Mouse (Mus musculus) lung, embryonic 14.5 days (tissue): Measurements from ENCODE around the gene Fam71a. TPM values are rescaled to one million over a fixed set of nuclear protein-coding genes. Genes with fewer than 3 reads are reported as not detected.

ENCODE experiments used
- ATAC-seq: fragments of 200-750 bp; cut with Nextera tagmentation; 2 replicates; pipeline ENCODE4 v1.8.0; 2017; ENCODE audit warnings: mild to moderate bottlenecking, moderate TSS enrichment, moderate library complexity; ENCODE audit not compliant: insufficient read depth
- DNase-seq: peaks from one replicate; pipeline ENCODE4 v3.0.0-alpha.2; 2015
- H3K27ac ChIP-seq: fragments of 300-500 bp; sonication (generic); 2 replicates; pipeline ENCODE4 v1.5.1; 2014; ENCODE audit warnings: low read depth, mild to moderate bottlenecking, moderate library complexity
- H3K27me3 ChIP-seq: fragments of 300-500 bp; sonication (generic); 2 replicates; pipeline ENCODE4 v1.6.1; 2014; ENCODE audit warnings: low read length, control low read depth; ENCODE audit not compliant: insufficient read depth
- H3K36me3 ChIP-seq: fragments of 300-500 bp; sonication (generic); 2 replicates; pipeline ENCODE4 v1.6.1; 2014; ENCODE audit warnings: control low read depth; ENCODE audit not compliant: insufficient read depth
- H3K4me1 ChIP-seq: fragments of 300-500 bp; sonication (generic); 2 replicates; pipeline ENCODE4 v1.6.1; 2014; ENCODE audit warnings: antibody characterized with exemption, control low read depth; ENCODE audit not compliant: insufficient read depth
- H3K4me2 ChIP-seq: fragments of 300-500 bp; sonication (generic); 2 replicates; pipeline ENCODE4 v1.6.1; 2014; ENCODE audit warnings: mild to moderate bottlenecking
- H3K4me3 ChIP-seq: fragments of 300-500 bp; sonication (generic); 2 replicates; pipeline ENCODE4 v1.5.1; 2014; ENCODE audit warnings: low read depth, low read length
- H3K9ac ChIP-seq: fragments of 300-500 bp; sonication (generic); 2 replicates; pipeline ENCODE4 v1.6.1; 2014
- H3K9me3 ChIP-seq: fragments of 300-500 bp; sonication (generic); 2 replicates; pipeline ENCODE4 v1.6.1; 2016; ENCODE audit warnings: low read depth, low read length, control low read depth
- CTCF ChIP-seq: IDR thresholded peaks from 2 replicates; pipeline ENCODE4 v1.5.1; 2016; ENCODE audit warnings: antibody characterized with exemption, low read depth
- WGBS: fragments of 180-500 bp; shearing (Covaris S2); extraction: QIAGEN DNeasy Blood & Tissue Kit; methylation state at CpG from one replicate; pipeline ENCODE4 v1.1.7; 2014; 5-methylcytosine and 5-hydroxymethylcytosine counted together
- polyA plus RNA-seq: library from polyadenylated mRNA; unstranded; fragments of >200 nt; fragmentation: Nextera tagmentation; extraction: Ambion mirVana; gene quantifications from 2 replicates; pipeline ENCODE4 v1.2.1, GENCODE M21; 2014

Fam71a gene
- polyA plus RNA-seq, 1 experiment from 2014 or later: not detected

DNA sequence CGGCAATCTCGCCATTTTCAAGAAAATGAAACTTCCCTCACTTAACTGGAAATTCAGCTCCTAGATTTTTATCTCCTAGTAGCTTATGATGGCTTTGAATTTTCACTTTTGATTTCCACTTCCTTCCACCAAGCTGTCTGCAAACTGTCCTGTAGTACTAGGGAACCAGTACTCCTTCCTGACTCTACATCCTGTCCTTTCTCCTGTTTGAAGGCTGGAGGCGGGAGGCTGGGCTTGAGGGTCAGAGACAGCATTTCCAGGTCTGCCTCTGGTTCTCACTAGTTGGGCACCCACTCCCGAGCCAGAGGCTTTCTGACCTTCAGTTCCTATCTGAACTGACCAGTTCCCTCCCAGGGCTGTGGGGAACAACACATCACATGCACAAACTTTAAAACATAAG is 15.8 kb upstream of the Fam71a start:
- ATAC-seq (no peak), DNase-seq (no peak)
- WGBS: 56% methylated on average over 4 of the region's 4 CpGs
- no peak for TF ChIP-seq CTCF
- Histone ChIP-seq H3K9ac (no peak overlapping the region), H3K4me2 (no peak overlapping the region; the same call in 1 of the 2 replicates), H3K4me3 (no peak overlapping the region), H3K9me3 (no peaks in the 10 kb centered on the region), H3K36me3 (no peaks in the 10 kb centered on the region), H3K4me1 (peaks cover 16% of the 10 kb centered on the region), H3K27ac (no peak overlapping the region), H3K27me3 (peaks cover 28% of the 10 kb centered on the region)

- ATAC-seq: no peak
- Histone ChIP-seq H3K4me1 (peaks cover 16% of the 10 kb centered on the region), H3K9me3 (no peaks in the 10 kb centered on the region), H3K4me2 (peak overlapping the region; percentile 2; the same call in 1 of the 2 replicates), H3K27ac (no peak overlapping the region), H3K27me3 (peaks cover 23% of the 10 kb centered on the region), H3K4me3 (no peak overlapping the region), H3K36me3 (no peaks in the 10 kb centered on the region), H3K9ac (no peak overlapping the region)
- no peak for TF ChIP-seq CTCF
- peak; percentile 37 for DNase-seq
- WGBS: 6% methylated on average over 2 of the region's 2 CpGs
Observed at GRCm38 (mm10) chr1:191179846-191180245, 15.2 kb upstream of the Fam71a start.

- ATAC-seq: no peak
Observed at GRCm38 (mm10) chr1:191178511-191179188, 14.0 kb upstream of the Fam71a start.

GRCm38 (mm10) chr1:191176887-191177286 is 12.3 kb upstream of the Fam71a start:
- Histone ChIP-seq H3K9ac (no peak overlapping the region), H3K27ac (no peak overlapping the region), H3K27me3 (0 out of 2 replicates have a peak, but pooled peaks cover 13% of the 10 kb centered on the region), H3K4me1 (peaks cover 8% of the 10 kb centered on the region), H3K36me3 (no peaks in the 10 kb centered on the region), H3K4me3 (no peak overlapping the region), H3K9me3 (no peaks in the 10 kb centered on the region), H3K4me2 (no peak overlapping the region)
- WGBS: 59% methylated on average over 7 of the region's 7 CpGs
- ATAC-seq (no peak), DNase-seq (no peak)
- no peak for TF ChIP-seq CTCF

More at GRCm38 (mm10) chr1:191178511-191179188, 14.0 kb upstream of the Fam71a start:
- peaks cover 8% of the 10 kb centered on the region for H3K4me1 ChIP-seq
- no peak overlapping the region for H3K9ac ChIP-seq
- H3K27me3 ChIP-seq: 0 out of 2 replicates have a peak, but pooled peaks cover 13% of the 10 kb centered on the region
- H3K4me2 ChIP-seq: peak overlapping the region; percentile 10; the same call in 1 of the 2 replicates
- H3K36me3 ChIP-seq: no peaks in the 10 kb centered on the region
- H3K4me3 ChIP-seq: no peak overlapping the region
- 31% methylated on average over 15 of the region's 15 CpGs for WGBS
- no peak overlapping the region for H3K27ac ChIP-seq
- H3K9me3 ChIP-seq: no peaks in the 10 kb centered on the region
- peak; percentile 69 for DNase-seq
- no peak for TF ChIP-seq CTCF

- H3K27ac ChIP-seq: no peak overlapping the region
- TF ChIP-seq CTCF: peak; percentile 70
- WGBS: 11% methylated on average over 6 of the region's 6 CpGs
- no peak overlapping the region for H3K4me3 ChIP-seq
- H3K9ac ChIP-seq: no peak overlapping the region
- H3K36me3 ChIP-seq: no peaks in the 10 kb centered on the region
- no peak for ATAC-seq
- no peaks in the 10 kb centered on the region for H3K9me3 ChIP-seq
- no peak overlapping the region for H3K4me2 ChIP-seq
- DNase-seq: peak; percentile 77
- no peaks in the 10 kb centered on the region for H3K4me1 ChIP-seq
- no peaks in the 10 kb centered on the region for H3K27me3 ChIP-seq
Observed at GRCm38 (mm10) chr1:191172487-191172886, 7.9 kb upstream of the Fam71a start.

- Histone ChIP-seq H3K4me1 (no peaks in the 10 kb centered on the region), H3K27ac (no peak overlapping the region), H3K36me3 (no peaks in the 10 kb centered on the region), H3K9ac (no peak overlapping the region), H3K4me3 (no peak overlapping the region), H3K4me2 (no peak overlapping the region), H3K9me3 (no peaks in the 10 kb centered on the region), H3K27me3 (no peaks in the 10 kb centered on the region)
- WGBS: 82% methylated on average over 2 of the region's 2 CpGs
- TF ChIP-seq CTCF: no peak
- ATAC-seq (no peak), DNase-seq (no peak)
Observed at GRCm38 (mm10) chr1:191170444-191170843, 5.8 kb upstream of the Fam71a start.

- H3K4me1 ChIP-seq: no peaks in the 10 kb centered on the region
- no peak overlapping the region for H3K9ac ChIP-seq
- TF ChIP-seq CTCF: no peak
- H3K27ac ChIP-seq: no peak overlapping the region
- 62% methylated on average over 4 of the region's 4 CpGs for WGBS
- no peak overlapping the region for H3K4me2 ChIP-seq
- DNase-seq (no peak), ATAC-seq (no peak)
- H3K36me3 ChIP-seq: no peaks in the 10 kb centered on the region
- H3K4me3 ChIP-seq: no peak overlapping the region
- no peaks in the 10 kb centered on the region for H3K9me3 ChIP-seq
- no peaks in the 10 kb centered on the region for H3K27me3 ChIP-seq
Observed at GRCm38 (mm10) chr1:191166189-191166588, 1.6 kb upstream of the Fam71a start.
